Mouse (Mus musculus) right cerebral cortex, postnatal 14 days (tissue): ENCODE data around the gene Tha1.

ENCODE experiments used
- DNase-seq: peaks from one replicate; pipeline ENCODE4 v3.0.0; 2022

The Tha1 gene

DNA sequence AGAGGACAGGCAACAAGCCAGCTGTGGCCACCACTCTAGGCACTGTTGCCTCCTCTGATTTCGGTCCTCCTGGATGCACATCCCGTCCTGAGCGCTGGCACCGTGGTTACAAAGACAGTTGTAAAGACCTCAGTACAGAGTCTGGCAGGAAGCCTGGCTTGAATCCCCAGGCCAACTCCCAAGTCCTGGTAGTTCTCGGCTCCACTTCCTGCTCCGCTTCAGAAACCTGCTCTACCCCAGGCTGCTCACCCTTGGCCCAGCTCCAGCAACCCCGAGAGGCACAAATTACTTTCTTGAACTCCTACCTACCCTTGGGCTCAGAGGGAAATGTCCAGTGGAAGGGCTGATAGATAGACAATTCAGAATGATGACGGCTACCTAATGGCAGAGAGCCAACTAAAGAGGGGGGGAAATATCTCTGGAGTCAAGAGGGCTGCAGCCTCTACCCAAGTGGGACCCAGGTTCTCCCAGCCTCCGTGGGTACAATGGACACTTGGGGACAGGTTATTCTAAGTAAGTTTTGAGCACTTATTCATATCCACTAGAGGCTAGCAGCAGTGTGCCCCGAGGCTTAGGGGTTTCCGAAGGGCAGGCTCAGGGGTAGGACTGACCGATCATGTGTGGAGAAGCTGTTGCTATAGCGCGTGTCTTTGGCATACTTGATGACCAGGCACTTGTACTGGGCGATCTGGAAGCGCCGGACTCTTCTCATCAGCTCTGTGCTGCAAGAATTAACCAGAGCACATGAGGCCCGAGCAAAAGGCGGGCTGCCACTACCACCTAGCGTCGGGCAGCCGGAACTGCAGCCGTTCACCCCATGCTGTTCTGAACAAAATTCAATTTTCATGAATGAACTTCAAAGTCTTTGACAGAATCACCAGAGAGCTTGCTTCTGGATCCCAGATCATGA, 49.0 kb downstream of the Tha1 start:
- DNase-seq: peak; percentile 78

DNA sequence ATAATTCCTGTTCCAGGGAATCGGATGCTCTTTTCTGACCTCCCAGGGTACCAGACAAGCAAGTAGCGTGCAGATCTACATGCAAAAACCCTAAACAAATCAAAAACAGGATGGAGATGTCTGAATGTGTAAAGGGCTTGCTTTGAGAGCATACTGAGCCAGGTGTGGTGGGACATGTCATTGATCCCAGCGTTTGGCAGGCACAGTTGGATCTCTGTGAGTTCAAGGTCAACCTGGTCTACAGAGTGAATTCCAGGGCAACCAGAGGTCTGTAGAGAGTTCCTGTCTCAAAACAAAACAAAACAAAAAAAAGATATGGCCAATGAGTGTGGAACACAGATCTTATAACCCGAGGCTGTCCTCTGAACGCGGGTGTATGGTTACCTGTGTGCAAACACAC, 49.9 kb downstream of the Tha1 start:
- no peak for DNase-seq

DNA sequence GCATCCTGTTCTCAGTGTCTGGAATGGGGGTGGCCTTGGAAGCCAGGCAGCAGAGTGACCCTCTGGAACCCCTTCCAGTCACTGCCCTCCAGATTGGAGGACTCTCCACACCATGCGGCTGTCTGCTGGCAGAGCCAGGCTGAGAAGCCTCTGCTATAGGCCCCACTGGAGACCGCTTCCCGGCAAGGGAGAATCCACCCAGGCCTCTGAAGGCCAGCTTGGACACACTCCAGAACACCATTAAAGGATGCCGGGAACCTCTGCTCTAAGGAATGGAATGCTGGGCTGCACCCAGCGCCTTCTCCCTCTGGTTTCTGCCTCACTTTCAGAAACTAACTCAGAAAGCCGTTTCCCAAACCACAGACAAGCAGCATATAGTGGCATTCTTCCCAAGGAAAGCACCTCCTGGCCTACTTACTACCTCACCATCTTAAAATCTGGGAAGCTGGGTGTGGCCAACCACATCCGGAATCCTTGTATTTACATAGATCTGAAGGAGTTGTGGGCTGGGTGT, 50.5 kb downstream of the Tha1 start:
- no peak for DNase-seq

DNA sequence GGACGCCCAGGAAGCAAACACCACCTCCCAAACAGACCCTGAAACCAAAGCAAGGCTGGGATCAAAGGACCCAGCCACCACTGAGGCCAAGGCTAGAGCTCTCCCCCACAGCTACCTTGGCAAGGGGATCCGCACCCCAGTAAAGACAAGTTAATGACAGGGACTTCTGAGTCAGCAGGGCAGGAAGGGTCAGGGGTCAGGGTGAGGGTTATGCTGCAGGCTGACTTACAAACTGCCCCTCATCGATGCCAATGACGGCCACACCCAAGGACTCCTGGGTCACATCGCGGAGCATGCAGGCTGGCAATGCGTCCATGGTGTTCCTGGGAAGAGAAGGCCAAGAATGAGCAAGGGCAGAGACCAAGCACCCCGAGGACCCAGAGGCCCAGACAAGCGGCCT, 51.4 kb downstream of the Tha1 start:
- DNase-seq: no peak

DNA sequence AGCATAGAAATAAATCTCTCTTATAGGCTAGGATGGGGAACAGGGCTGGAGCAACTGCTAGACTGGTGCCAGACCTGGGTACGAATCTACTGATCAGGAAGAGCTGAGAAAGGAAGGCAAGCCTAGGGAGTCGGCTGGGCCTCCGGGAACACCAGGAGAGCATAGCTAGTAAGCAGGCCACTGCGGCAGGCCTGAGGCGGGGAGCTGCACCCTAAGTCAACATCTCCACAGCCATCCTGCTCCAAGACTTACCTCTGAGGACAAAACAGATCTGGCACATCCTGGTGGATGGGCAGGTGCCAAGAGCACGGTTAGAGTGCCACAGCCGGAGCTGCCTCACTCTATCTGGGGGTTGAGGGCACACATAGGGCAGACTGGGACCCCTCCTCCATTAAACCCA, 53.1 kb downstream of the Tha1 start:
- DNase-seq: no peak

DNA sequence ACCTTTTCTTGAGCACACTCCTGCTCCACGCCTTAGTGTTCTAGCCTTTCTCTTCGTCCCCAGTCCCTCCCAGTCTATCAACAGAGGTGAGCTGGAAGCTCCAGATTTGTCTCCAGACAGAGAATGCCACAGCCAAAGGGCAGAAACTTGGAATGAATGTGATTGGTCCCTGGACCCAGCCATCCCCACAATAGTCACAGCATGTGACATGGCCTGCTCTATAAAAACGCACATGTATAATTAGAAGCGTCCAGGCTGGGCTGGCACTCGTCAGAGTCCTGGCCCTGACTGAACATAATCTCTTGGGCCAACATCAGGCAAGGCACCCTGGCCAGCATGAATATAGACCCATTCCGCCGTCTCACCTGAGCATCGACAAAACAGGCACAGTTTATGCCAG, 54.2 kb downstream of the Tha1 start:
- DNase-seq: no peak
